Mouse (Mus musculus) layer of hippocampus, postnatal 14 days (tissue): ENCODE results near the gene Mmp8. TPM values are rescaled to one million over a fixed set of nuclear protein-coding genes. Genes with fewer than 3 reads are reported as not detected.

Experiments
- DNase-seq, 2 experiments: peaks; one replicate each; pipeline ENCODE4 v3.0.0; 2021 to 2022; ENCODE audit warnings: low spot score in 2 of 2, mixed read lengths in 1 of 2
- total RNA-seq, 2 experiments: library from RNA; stranded (reverse); gene quantifications; 2 replicates each; pipeline ENCODE4 v1.2.3; 2021

The Mmp8 gene
- total RNA-seq, 2 experiments from 2014 or later, result not detected

- no peak for DNase-seq
Measured at GRCm38 (mm10) chr9:7593272-7593812, 35.1 kb downstream of the Mmp8 start.

GRCm38 (mm10) chr9:7594816-7595540, 36.7 kb downstream of the Mmp8 start:
- peak; percentile 73 to 88 for DNase-seq

GRCm38 (mm10) chr9:7602982-7603742, 44.9 kb downstream of the Mmp8 start:
- DNase-seq, result peak; percentile 74 to 82

GRCm38 (mm10) chr9:7604005-7604404, 45.7 kb downstream of the Mmp8 start:
- peak in 1 of 2 experiments; percentile 2 for DNase-seq

- DNase-seq, result no peak
Measured at GRCm38 (mm10) chr9:7605638-7606037, 47.4 kb downstream of the Mmp8 start.

Other genes starting within 250 kb of the Mmp8 start
- gene Mmp12, start 214.1 kb upstream of the Mmp8 start, total RNA-seq, result not detected
- gene Mmp1b, start 170.4 kb upstream of the Mmp8 start, total RNA-seq, result not detected
- not detected for gene Mmp3, start 112.6 kb upstream of the Mmp8 start, total RNA-seq
- gene Mmp10, start 56.1 kb upstream of the Mmp8 start, total RNA-seq, result not detected
- not detected for gene Mmp27, start 12.9 kb downstream of the Mmp8 start, total RNA-seq
- gene Mmp20, start 69.8 kb downstream of the Mmp8 start, total RNA-seq, result not detected
- not detected for gene Mmp7, start 133.6 kb downstream of the Mmp8 start, total RNA-seq
- 10 to 100 TPM; 12.3 to 14.7 TPM for gene Tmem123, start 205.6 kb downstream of the Mmp8 start, total RNA-seq